Mouse (Mus musculus) limb, embryonic 10.5 days (tissue): ENCODE measurements around the gene Mat2b. TPM values are rescaled to one million over a fixed set of nuclear protein-coding genes. Genes with fewer than 3 reads are reported as not detected.
"Not testable (repeated sequence)": the region's sequence is repeated elsewhere in the genome, so short reads cannot be mapped to it uniquely, and the experiment has no call there.

Experiments
- DNase-seq: peaks from one replicate; pipeline ENCODE4 v3.0.0-alpha.2; 2017; ENCODE audit warnings: low spot score
- H3K27ac ChIP-seq: fragments of 300-500 bp; sonication (generic); 2 replicates; pipeline ENCODE4 v1.5.1; 2016; ENCODE audit warnings: mild to moderate bottlenecking
- H3K27me3 ChIP-seq: fragments of 300-500 bp; sonication (generic); 2 replicates; pipeline ENCODE4 v1.6.1; 2016; ENCODE audit warnings: low read depth, mild to moderate bottlenecking; ENCODE audit not compliant: poor library complexity, severe bottlenecking
- H3K36me3 ChIP-seq: fragments of 300-500 bp; sonication (generic); 2 replicates; pipeline ENCODE4 v1.6.1; 2016; ENCODE audit warnings: mild to moderate bottlenecking, moderate library complexity
- H3K4me1 ChIP-seq: fragments of 300-500 bp; sonication (generic); 2 replicates; pipeline ENCODE4 v1.6.1; 2016
- H3K4me3 ChIP-seq: fragments of 300-500 bp; sonication (generic); 2 replicates; pipeline ENCODE4 v1.5.1; 2016; ENCODE audit warnings: mild to moderate bottlenecking, moderate library complexity
- H3K9me3 ChIP-seq: fragments of 300-500 bp; sonication (generic); replicated peaks from 2 replicates; pipeline ENCODE4 v1.6.1; 2016; ENCODE audit warnings: mild to moderate bottlenecking
- WGBS: fragments of 180-500 bp; shearing (Covaris S2); methylation state at CpG from one replicate; pipeline ENCODE4 v1.1.7; 2016; 5-methylcytosine and 5-hydroxymethylcytosine counted together
- polyA plus RNA-seq: library from polyadenylated mRNA; unstranded; fragments of >200 nt; fragmentation: Nextera tagmentation; extraction: Ambion mirVana; gene quantifications from 2 replicates; pipeline ENCODE4 v1.2.1, GENCODE M21; 2016

Gene Mat2b
- polyA plus RNA-seq = 116 and 123 TPM in 2 replicates

GRCm38 (mm10) chr11:40695103-40695502, at the start of gene Mat2b:
Mat2b (minus strand) TSS chr11:40695203.
- no peaks in the 10 kb centered on the region for H3K27me3 ChIP-seq
- H3K4me3 ChIP-seq = peak within 1 kb of the TSS; percentile 88
- no peaks in the 10 kb centered on the region for H3K9me3 ChIP-seq
- DNase-seq = no peak
- peak within 1 kb of the TSS; percentile 96 for H3K27ac ChIP-seq
- peaks cover 16% of the 10 kb centered on the region for H3K4me1 ChIP-seq
- WGBS = 88% methylated on average over 9 of the region's 9 CpGs
- peaks cover 14% of the 10 kb centered on the region for H3K36me3 ChIP-seq

GRCm38 (mm10) chr11:40744348-40744747, 49.3 kb upstream of the Mat2b start:
- WGBS = 89% methylated on average over 3 of the region's 3 CpGs
- H3K9me3 ChIP-seq = no peaks in the 10 kb centered on the region
- DNase-seq = no peak
- no peaks in the 10 kb centered on the region for H3K4me1 ChIP-seq
- peaks cover 34% of the 10 kb centered on the region for H3K36me3 ChIP-seq
- no peak overlapping the region for H3K27ac ChIP-seq
- no peaks in the 10 kb centered on the region for H3K27me3 ChIP-seq
- H3K4me3 ChIP-seq = no peak overlapping the region

- 94% methylated on average over 12 of the region's 12 CpGs for WGBS
- DNase-seq = no peak
- H3K4me1 ChIP-seq = no peaks in the 10 kb centered on the region
- H3K36me3 ChIP-seq = peaks cover 60% of the 10 kb centered on the region
- no peak overlapping the region for H3K4me3 ChIP-seq
- no peaks in the 10 kb centered on the region for H3K27me3 ChIP-seq
- no peaks in the 10 kb centered on the region for H3K9me3 ChIP-seq
- H3K27ac ChIP-seq = no peak overlapping the region
Measured at GRCm38 (mm10) chr11:40741605-40742262, 46.7 kb upstream of the Mat2b start.

- 96% methylated on average over 3 of the region's 3 CpGs for WGBS
- Histone ChIP-seq H3K27ac (no peak overlapping the region), H3K4me1 (peaks cover 11% of the 10 kb centered on the region), H3K4me3 (no peak overlapping the region), H3K36me3 (peaks cover 67% of the 10 kb centered on the region), H3K27me3 (no peaks in the 10 kb centered on the region), H3K9me3 (no peaks in the 10 kb centered on the region)
- DNase-seq = no peak
Measured at GRCm38 (mm10) chr11:40737369-40737768, 42.4 kb upstream of the Mat2b start.

- H3K4me3 ChIP-seq = peak overlapping the region; percentile 91
- no peaks in the 10 kb centered on the region for H3K27me3 ChIP-seq
- peaks cover 19% of the 10 kb centered on the region for H3K4me1 ChIP-seq
- WGBS = 6% methylated on average over 11 of the region's 11 CpGs
- H3K27ac ChIP-seq = peak overlapping the region; percentile 96
- H3K36me3 ChIP-seq = peaks cover 58% of the 10 kb centered on the region
- H3K9me3 ChIP-seq = no peaks in the 10 kb centered on the region
- no peak for DNase-seq
Measured at GRCm38 (mm10) chr11:40734251-40734752, 39.3 kb upstream of the Mat2b start.

GRCm38 (mm10) chr11:40733339-40734174, 38.6 kb upstream of the Mat2b start, which contains the start of the genes Hmmr and Nudcd2:
Hmmr (minus strand) TSS chr11:40733422.
Nudcd2 (plus strand) TSS chr11:40733667.
- DNase-seq = peak; percentile 90
- Histone ChIP-seq H3K9me3 (no peaks in the 10 kb centered on the region), H3K36me3 (peaks cover 58% of the 10 kb centered on the region), H3K4me1 (peaks cover 19% of the 10 kb centered on the region), H3K27me3 (no peaks in the 10 kb centered on the region), H3K27ac (peak within 1 kb of the TSS; percentile 96), H3K4me3 (peak within 1 kb of the TSS; percentile 91)
- WGBS = under 1% methylated on average over 52 of the region's 52 CpGs

GRCm38 (mm10) chr11:40732997-40733338, 38.0 kb upstream of the Mat2b start:
- H3K27ac ChIP-seq = peak overlapping the region; percentile 96
- H3K4me3 ChIP-seq = peak overlapping the region; percentile 91
- H3K4me1 ChIP-seq = peaks cover 19% of the 10 kb centered on the region
- peaks cover 58% of the 10 kb centered on the region for H3K36me3 ChIP-seq
- WGBS = 1% methylated on average over 14 of the region's 14 CpGs
- no peaks in the 10 kb centered on the region for H3K9me3 ChIP-seq
- no peaks in the 10 kb centered on the region for H3K27me3 ChIP-seq
- DNase-seq = no peak

- no peaks in the 10 kb centered on the region for H3K27me3 ChIP-seq
- H3K9me3 ChIP-seq = no peaks in the 10 kb centered on the region
- no peak for DNase-seq
- H3K27ac ChIP-seq = no peak overlapping the region
- H3K4me1 ChIP-seq = no peaks in the 10 kb centered on the region
- H3K36me3 ChIP-seq = peaks cover 100% of the 10 kb centered on the region
- no peak overlapping the region for H3K4me3 ChIP-seq
Measured at GRCm38 (mm10) chr11:40718324-40718723, 23.3 kb upstream of the Mat2b start.

GRCm38 (mm10) chr11:40715524-40715923, 20.5 kb upstream of the Mat2b start:
- WGBS = 95% methylated on average over 5 of the region's 5 CpGs
- no peak overlapping the region for H3K4me3 ChIP-seq
- H3K36me3 ChIP-seq = peaks cover 100% of the 10 kb centered on the region
- H3K4me1 ChIP-seq = no peaks in the 10 kb centered on the region
- no peak overlapping the region for H3K27ac ChIP-seq
- no peak for DNase-seq
- no peaks in the 10 kb centered on the region for H3K27me3 ChIP-seq
- no peaks in the 10 kb centered on the region for H3K9me3 ChIP-seq

GRCm38 (mm10) chr11:40713858-40714257, 18.9 kb upstream of the Mat2b start:
- H3K27ac ChIP-seq = no peak overlapping the region
- H3K4me1 ChIP-seq = no peaks in the 10 kb centered on the region
- no peaks in the 10 kb centered on the region for H3K9me3 ChIP-seq
- H3K4me3 ChIP-seq = no peak overlapping the region
- H3K36me3 ChIP-seq = peaks cover 100% of the 10 kb centered on the region
- no peaks in the 10 kb centered on the region for H3K27me3 ChIP-seq
- 94% methylated on average over 8 of the region's 8 CpGs for WGBS
- no peak for DNase-seq

- DNase-seq, H3K9me3 ChIP-seq, H3K27me3 ChIP-seq, H3K27ac ChIP-seq, H3K4me1 ChIP-seq, H3K4me3 ChIP-seq: not testable (repeated sequence)
- WGBS = 93% methylated on average over 6 of the region's 6 CpGs
- peaks cover 99% of the 10 kb centered on the region for H3K36me3 ChIP-seq
Measured at GRCm38 (mm10) chr11:40709899-40710298, 14.9 kb upstream of the Mat2b start.

GRCm38 (mm10) chr11:40694311-40695087, 504 bp downstream of the Mat2b start:
- H3K36me3 ChIP-seq = peaks cover 8% of the 10 kb centered on the region
- H3K27me3 ChIP-seq = no peaks in the 10 kb centered on the region
- peak overlapping the region; percentile 96 for H3K27ac ChIP-seq
- peak; percentile 67 for DNase-seq
- no peaks in the 10 kb centered on the region for H3K9me3 ChIP-seq
- under 1% methylated on average over 31 of the region's 31 CpGs for WGBS
- H3K4me1 ChIP-seq = peaks cover 16% of the 10 kb centered on the region
- peak overlapping the region; percentile 88 for H3K4me3 ChIP-seq
